Mouse (Mus musculus) ES-Bruce4 (cell line): ENCODE measurements at regions not wholly inside any gene's neighbourhood (a gene's known extent, or its start where the extent isn't known, plus 50 kb on each side); places are given as distances from the start of the nearest gene placed in this dataset.

Experiments
- H3K27ac ChIP-seq: 2 replicates; pipeline ENCODE4 v1.5.1; 2012; ENCODE audit warnings: low read length, inconsistent platforms; ENCODE audit not compliant: insufficient read depth
- H3K27me3 ChIP-seq: 2 replicates; pipeline ENCODE4 v1.6.1; 2012; ENCODE audit warnings: mild to moderate bottlenecking, low read length, inconsistent platforms; ENCODE audit not compliant: control insufficient read depth, poor library complexity, insufficient read depth, severe bottlenecking
- H3K36me3 ChIP-seq: 2 replicates; pipeline ENCODE4 v1.6.1; 2012; ENCODE audit warnings: inconsistent platforms, mild to moderate bottlenecking, low read length, moderate library complexity; ENCODE audit not compliant: control insufficient read depth, poor library complexity, insufficient read depth, severe bottlenecking
- H3K4me1 ChIP-seq: one replicate; pipeline ENCODE4 v1.8.1; 2011; ENCODE audit warnings: low read length; ENCODE audit not compliant: control insufficient read depth, insufficient read depth
- H3K4me3 ChIP-seq: 2 replicates; pipeline ENCODE4 v1.5.1; 2011; ENCODE audit warnings: low read depth, mild to moderate bottlenecking, low read length
- H3K9ac ChIP-seq: 2 replicates; pipeline ENCODE4 v1.6.1; 2012; ENCODE audit warnings: low read depth, mild to moderate bottlenecking, inconsistent platforms; ENCODE audit not compliant: poor library complexity, severe bottlenecking
- H3K9me3 ChIP-seq: replicated peaks from 2 replicates; pipeline ENCODE4 v1.6.1; 2012; ENCODE audit warnings: mild to moderate bottlenecking, low read length, inconsistent platforms; ENCODE audit not compliant: control insufficient read depth, poor library complexity, insufficient read depth, severe bottlenecking
- CTCF ChIP-seq: IDR thresholded peaks from one replicate; pipeline ENCODE4 v1.8.1; 2011; ENCODE audit warnings: low read depth, low read length
- EP300 ChIP-seq: IDR thresholded peaks from 2 replicates; pipeline ENCODE4 v1.6.1; 2011; ENCODE audit warnings: low read depth, low read length; ENCODE audit not compliant: insufficient read depth
- POLR2A ChIP-seq: IDR thresholded peaks from one replicate; pipeline ENCODE4 v1.8.1; 2011; ENCODE audit warnings: low read length; ENCODE audit not compliant: insufficient read depth

DNA sequence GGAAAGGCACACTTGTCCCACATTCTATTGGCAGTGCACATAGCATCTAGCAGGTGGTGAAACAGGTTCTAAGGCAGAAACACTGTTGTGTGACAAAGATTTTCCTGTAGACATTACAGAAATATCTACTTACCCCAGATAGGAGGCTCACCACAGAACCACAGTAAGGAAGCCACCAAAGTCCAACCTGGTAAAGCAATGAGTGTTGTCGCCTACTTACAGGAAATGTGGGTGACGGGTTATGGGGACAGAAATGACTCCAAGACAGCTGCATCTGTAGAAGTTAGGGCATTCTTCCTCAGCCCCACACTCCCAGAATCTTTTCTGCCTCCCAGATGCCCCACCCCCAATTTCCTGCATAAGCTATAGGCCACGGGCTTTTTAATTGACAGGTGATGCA, 97.6 kb upstream of the Kcnk2 start:
- Histone ChIP-seq H3K9me3 (no peaks in the 10 kb centered on the region), H3K4me1 (no peaks in the 10 kb centered on the region), H3K36me3 (no peaks in the 10 kb centered on the region), H3K9ac (no peak overlapping the region), H3K4me3 (no peak overlapping the region), H3K27me3 (no peaks in the 10 kb centered on the region), H3K27ac (no peak overlapping the region)
- TF ChIP-seq CTCF = no peak

DNA sequence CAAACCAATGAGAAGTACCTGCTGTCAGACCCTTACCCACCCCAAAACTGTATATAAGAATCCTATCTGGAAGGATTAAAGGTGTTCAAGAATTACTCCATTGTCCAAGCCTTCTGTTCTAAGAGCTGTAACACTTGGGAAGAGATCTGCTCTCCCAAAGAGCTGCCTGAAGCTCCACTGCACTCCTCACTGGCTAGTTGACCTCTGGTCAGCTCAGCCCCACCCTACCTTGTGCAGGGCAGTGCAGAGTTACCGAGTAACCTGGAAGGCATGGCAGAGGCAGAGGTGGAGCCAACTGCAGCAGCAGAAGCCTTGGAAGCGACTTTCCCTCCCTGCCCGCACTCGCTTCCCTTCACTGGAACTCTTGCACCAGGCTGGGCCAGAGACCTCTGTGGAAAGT, 97.1 kb upstream of the Kcnk2 start:
- H3K27ac ChIP-seq = no peak overlapping the region
- no peaks in the 10 kb centered on the region for H3K4me1 ChIP-seq
- H3K36me3 ChIP-seq = no peaks in the 10 kb centered on the region
- H3K9me3 ChIP-seq = no peaks in the 10 kb centered on the region
- no peaks in the 10 kb centered on the region for H3K27me3 ChIP-seq
- TF ChIP-seq CTCF = no peak
- no peak for TF ChIP-seq POLR2A
- TF ChIP-seq EP300 = no peak
- no peak overlapping the region for H3K9ac ChIP-seq
- H3K4me3 ChIP-seq = no peak overlapping the region

DNA sequence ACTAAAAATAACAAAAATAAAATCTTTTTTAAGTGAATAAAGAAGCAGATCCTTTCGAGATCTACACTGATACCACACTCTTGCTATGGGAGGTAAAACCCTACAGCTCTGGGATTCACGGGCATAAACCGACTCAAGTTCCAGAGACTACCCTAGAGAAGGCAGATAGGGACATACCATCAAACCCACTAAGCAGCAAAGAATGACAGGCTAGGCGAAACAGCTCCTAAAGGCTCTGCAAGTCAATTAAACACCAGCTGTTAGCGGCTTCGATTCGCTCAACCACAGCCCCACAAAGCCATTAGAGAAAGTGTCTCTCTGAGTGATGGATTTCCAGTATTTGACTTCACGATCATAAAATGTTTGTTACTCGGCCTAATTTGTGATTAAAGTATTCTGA, 95.0 kb upstream of the Kcnk2 start:
- no peak overlapping the region for H3K27ac ChIP-seq
- H3K9me3 ChIP-seq = no peaks in the 10 kb centered on the region
- no peaks in the 10 kb centered on the region for H3K27me3 ChIP-seq
- H3K4me3 ChIP-seq = no peak overlapping the region
- H3K4me1 ChIP-seq = no peaks in the 10 kb centered on the region
- TF ChIP-seq CTCF (no peak), EP300 (no peak), POLR2A (no peak)
- H3K36me3 ChIP-seq = no peaks in the 10 kb centered on the region
- no peak overlapping the region for H3K9ac ChIP-seq

DNA sequence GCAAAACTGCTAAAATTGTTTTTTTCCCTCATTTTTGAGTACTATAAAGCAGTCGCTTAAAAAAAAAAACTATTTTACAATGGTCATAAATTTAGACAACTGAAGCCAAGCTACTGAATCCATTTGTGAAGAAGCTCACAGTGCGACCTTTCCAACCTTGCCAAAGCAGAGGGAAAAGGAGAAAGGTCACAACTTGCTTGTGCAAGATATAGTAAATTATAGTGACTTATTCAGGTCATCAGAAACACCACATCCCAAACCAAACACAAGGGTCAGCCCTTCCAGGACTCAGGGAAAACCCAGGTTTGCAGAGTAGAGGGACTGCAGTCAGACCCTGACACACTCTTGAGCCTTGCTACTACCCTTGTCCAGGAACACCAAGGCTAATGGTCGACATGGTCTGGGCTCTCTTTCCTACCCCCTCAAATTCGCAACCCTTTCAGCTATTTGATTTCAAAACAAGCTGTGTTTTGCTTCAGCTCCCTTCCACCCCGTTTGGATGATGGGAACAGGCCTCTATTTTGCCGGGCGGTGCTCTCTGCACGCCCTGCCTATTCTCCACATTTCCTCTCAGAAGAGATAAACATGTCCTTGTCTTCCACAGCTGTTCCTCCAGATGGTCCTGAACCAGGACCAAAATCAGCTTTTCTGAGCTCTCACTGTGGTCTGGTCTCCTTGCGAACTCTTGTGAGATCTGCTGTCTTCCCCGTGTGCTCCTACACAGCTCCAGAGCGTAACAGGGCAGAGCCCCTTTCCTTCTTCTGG, 93.5 kb upstream of the Kcnk2 start:
- Histone ChIP-seq H3K4me1 (no peaks in the 10 kb centered on the region), H3K4me3 (no peak overlapping the region), H3K27me3 (no peaks in the 10 kb centered on the region), H3K9ac (no peak overlapping the region), H3K27ac (no peak overlapping the region), H3K9me3 (no peaks in the 10 kb centered on the region), H3K36me3 (no peaks in the 10 kb centered on the region)
- TF ChIP-seq EP300 (no peak), CTCF (no peak), POLR2A (no peak)

DNA sequence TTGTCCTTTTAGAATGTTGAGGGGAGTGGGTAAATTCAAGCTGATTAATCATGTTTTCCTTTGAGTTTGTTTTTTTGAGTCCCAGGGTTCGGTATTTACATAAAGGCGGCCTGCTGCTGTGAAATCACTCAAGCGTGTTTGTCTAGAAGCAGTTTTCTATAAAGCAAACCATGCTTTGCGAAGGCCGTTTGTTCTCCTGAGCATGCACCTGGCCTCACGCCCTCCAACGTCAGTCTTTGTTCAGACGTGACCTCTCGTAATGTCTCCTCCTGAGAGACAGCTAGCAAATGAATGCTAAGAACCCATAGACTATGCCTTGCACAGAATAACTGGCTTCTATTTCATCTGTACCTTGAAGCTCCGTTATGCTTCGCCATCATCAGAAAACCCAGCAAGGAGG, 92.8 kb upstream of the Kcnk2 start:
- Histone ChIP-seq H3K4me3 (no peak overlapping the region), H3K36me3 (no peaks in the 10 kb centered on the region), H3K4me1 (no peaks in the 10 kb centered on the region), H3K9ac (no peak overlapping the region), H3K27ac (no peak overlapping the region), H3K27me3 (no peaks in the 10 kb centered on the region), H3K9me3 (no peaks in the 10 kb centered on the region)
- no peak for TF ChIP-seq EP300
- no peak for TF ChIP-seq CTCF
- TF ChIP-seq POLR2A = no peak

DNA sequence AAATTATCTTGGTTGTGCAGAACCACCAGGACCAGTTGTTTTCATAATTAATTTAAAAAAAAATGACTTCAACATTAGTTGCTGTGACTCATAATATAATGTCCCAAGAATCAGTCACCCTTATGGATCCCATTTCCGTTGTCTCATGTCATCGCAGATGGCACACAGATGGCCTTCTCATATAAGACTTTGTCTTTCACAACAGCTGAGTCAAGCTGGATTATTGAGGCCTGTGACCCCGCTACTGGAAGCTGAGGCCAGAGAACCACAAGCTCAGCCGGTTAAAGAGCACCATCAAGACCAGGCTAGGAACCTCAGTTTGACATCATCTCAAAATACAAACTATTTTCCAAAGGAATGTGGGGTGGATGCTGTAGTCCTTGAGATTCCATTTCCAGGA, 83.3 kb upstream of the Kcnk2 start:
- no peaks in the 10 kb centered on the region for H3K4me1 ChIP-seq
- H3K9ac ChIP-seq = no peak overlapping the region
- H3K9me3 ChIP-seq = no peaks in the 10 kb centered on the region
- H3K27ac ChIP-seq = no peak overlapping the region
- H3K4me3 ChIP-seq = no peak overlapping the region
- no peaks in the 10 kb centered on the region for H3K27me3 ChIP-seq
- TF ChIP-seq POLR2A = no peak
- no peak for TF ChIP-seq CTCF
- TF ChIP-seq EP300 = no peak
- no peaks in the 10 kb centered on the region for H3K36me3 ChIP-seq
